Mouse (Mus musculus) gastrocnemius, postnatal 4 days (tissue): ENCODE results near the gene Stab1. TPM values are rescaled to one million over a fixed set of nuclear protein-coding genes. Genes with fewer than 3 reads are reported as not detected.

Experiments used
- DNase-seq, 2 experiments: peaks; one replicate each; pipeline ENCODE4 v3.0.0; 2021 to 2022; ENCODE audit warnings: low spot score in 2 of 2, mixed read lengths in 2 of 2
- total RNA-seq, 2 experiments: library from RNA; stranded (reverse); gene quantifications; 2 replicates each; pipeline ENCODE4 v1.2.3; 2021

Gene Stab1
- total RNA-seq, 2 experiments from 2014 or later = 89.8 to 101 TPM

DNA sequence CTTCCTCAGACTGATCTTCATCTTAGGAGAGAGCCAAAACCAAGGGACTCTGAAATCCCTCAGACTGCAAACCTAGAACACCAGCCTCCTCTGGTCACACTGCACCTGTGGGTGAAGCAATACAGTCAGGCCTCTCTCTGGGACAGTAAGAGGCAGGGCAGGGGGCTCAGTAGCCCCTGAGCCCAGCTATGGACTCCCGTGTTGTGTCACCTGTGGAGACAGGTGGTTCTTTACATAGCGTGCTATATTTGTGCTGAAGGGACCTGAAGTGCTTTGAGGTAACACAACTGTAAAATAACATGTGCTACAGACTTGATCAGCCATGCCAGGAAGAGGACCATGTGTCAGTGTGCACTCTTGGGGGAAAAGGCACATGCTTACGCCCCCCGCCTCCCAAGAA lies 27.1 kb upstream of the Stab1 start:
- no peak for DNase-seq

- peak in 1 of 2 experiments; percentile 64 for DNase-seq
Measured at GRCm38 (mm10) chr14:31194891-31195513, 26.6 kb upstream of the Stab1 start.

DNA sequence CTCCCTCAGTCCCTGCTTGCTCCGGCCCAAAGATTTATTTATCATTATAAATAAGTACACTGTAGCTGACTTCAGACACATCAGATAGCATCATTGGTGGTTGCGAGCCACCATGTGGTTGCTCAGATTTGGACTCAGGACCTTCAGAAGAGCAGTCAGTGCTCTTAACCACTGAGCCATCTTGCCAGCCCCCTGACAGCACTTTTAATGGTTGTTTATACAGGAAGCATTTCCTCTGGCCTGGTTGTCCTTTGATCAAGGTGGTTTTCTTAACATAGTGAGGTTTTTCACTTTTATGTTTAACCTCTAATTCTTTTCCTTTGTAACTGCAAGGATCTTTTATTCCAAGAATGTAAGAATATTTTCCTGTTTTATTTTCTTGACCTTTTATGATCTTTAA lies 26.0 kb upstream of the Stab1 start:
- DNase-seq = no peak

DNA sequence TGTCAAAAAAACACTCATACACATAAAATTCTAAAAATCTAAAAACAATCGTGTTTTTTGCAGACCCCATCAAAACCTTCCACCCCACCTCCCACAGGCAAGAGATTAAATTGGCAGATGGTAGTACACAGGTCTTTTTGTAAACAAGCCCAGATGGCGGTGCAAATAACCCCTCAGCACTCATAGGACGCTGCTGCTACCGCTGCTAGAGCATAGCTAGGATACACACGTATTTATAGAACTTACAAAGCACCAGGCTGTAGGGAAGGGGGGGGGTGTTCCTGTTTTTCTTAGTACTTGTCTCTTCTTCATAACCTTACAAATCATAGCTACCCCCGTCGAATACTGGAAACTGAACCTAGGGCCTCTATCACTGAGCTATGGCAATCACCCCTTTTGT lies 25.4 kb upstream of the Stab1 start:
- DNase-seq = no peak

- no peak for DNase-seq
Measured at GRCm38 (mm10) chr14:31191936-31192335, 23.5 kb upstream of the Stab1 start.

DNA sequence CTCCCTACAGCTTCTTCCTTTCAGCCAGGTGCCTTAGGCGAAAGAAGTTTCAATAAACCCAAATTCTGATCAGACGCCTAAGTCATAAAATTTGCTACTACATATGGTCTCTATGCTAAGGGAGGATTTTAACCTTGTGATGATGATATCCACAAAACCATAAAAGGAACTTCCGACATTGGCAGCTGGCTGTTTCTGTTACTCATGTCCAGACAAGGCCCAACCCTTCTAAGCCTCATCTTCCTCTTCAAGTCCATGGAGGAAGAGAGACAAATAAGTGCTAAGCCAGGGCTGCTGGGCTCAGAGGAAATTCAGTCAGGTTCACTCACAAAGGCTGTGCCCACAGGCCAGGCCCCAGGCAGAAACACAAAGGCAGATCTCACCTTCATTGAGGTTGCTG lies 20.9 kb upstream of the Stab1 start:
- DNase-seq = no peak

- no peak for DNase-seq
Measured at GRCm38 (mm10) chr14:31188771-31189181, 20.3 kb upstream of the Stab1 start.

- DNase-seq = no peak
Measured at GRCm38 (mm10) chr14:31186656-31187055, 18.2 kb upstream of the Stab1 start.

DNA sequence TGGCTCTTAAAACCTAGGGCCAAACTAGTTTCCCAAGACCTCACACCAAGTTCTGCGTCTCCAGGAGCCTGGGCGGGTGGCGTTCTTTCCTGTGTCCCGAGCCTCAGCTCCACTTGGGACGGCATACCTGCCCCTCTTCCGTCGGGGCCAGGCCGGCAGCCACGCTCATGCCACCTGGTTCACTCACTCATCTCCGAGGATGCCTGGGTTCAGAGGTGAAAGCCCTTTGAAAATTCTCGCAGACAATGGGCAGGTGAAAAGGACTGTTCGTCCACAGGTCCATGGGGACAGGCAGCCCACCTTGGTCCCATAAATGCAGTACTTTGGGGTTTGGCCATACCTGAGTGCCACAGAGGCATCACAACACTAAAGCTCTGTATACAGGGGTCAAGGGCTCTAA lies 15.8 kb upstream of the Stab1 start:
- no peak for DNase-seq

GRCm38 (mm10) chr14:31183541-31183940 lies 15.1 kb upstream of the Stab1 start:
- DNase-seq = no peak

DNA sequence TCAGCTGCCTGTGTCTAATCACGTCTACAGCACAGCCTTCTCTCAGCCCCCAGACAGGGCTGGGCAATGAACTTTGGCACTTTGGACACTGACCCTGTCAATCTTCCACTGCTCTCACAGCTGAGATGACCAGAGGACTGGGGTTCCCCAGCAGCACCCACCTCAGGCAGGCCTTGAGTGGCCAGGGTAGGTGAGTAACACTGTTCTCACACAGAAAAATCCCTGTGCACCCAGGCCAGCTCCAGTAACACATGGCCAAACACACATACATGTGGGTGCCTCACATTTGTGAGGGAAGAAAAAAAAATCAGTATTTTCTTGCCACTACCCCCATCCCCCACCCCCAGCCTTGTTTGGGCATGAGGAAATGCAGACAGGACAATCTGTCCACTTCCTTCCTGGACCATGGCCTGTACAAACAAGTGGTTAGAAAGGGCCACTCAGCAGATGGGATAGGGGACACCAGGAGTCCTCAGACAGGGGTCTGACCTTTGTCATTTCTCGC lies 14.4 kb upstream of the Stab1 start:
- no peak for DNase-seq

DNA sequence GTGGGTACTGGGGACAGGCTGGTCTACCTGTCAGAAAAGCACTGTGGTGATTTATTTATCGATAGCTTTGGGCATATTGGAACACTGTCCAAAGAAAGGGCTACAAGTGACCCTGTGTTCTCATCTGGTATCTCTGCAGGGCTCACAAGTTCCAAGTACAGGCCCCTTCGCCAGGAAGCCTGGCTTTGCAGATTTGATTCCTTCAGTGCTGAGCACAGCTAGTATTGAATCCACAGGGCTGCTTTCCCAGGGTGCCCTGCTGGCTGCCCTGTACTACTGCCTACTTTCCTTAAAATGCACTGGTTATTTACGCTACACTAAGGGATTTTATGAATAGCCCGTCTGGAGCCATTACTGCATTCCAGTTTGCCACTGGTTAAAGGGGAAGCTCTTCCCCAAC lies 13.1 kb upstream of the Stab1 start:
- no peak for DNase-seq

GRCm38 (mm10) chr14:31179677-31180365 lies 11.4 kb upstream of the Stab1 start:
- peak in 1 of 2 experiments; percentile 42 for DNase-seq

- DNase-seq = no peak
Measured at GRCm38 (mm10) chr14:31177715-31178114, 9.3 kb upstream of the Stab1 start.

DNA sequence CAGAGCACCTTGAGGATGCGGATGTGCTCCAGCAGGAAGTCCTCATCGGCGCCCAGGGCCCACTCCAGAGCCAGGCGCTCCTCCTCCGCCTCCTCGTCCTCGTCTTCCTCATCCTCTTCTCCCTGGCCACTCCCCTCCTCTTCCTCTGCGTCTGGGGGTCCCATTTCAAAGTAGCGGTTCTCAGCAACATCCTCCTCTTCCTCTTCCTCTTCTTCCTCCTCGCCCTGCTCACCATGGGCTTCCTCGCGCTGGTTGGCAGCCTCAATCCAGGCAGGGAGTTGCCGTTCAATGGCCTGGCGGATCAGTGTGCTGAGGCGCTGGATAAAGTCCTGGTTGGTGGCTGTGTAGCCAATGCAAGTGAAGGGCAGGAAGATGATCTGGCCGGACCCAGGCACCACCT lies 8.8 kb upstream of the Stab1 start:
- no peak for DNase-seq

GRCm38 (mm10) chr14:31173537-31173936 lies 5.1 kb upstream of the Stab1 start:
- no peak for DNase-seq

DNA sequence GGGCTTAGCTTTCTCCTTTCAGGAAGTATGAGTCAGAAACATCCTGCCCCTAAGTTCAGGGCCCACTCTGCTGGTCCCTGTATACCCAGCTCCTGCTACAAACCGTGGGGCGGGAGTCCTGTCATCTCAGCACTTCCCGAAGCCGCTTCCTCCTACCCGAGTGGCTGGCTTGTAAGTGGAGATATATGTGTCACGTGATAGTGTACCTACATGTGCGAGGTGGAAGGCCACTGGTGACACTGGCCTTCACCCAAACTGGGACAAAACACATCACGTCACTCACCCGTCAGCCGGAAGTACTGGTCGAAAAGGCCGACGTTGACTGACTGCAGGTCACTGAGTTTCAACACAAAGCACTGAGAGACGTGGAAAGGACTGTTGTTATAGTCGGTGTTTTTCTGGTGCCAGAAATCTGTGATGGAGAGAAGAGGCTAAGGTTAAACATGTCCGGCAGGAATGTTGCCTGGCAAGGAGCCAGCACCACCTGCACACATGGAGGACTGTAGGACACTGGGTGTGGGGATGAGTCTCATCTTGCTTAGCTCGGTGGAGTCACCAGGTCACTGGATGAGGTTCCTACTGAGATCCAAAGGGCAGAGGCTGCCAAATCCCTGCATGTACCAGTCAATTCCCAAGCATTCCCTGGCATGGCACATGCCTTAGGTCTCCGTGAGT lies 4.5 kb upstream of the Stab1 start:
- DNase-seq = no peak

GRCm38 (mm10) chr14:31171821-31172220 lies 3.4 kb upstream of the Stab1 start:
- no peak for DNase-seq

- DNase-seq = no peak
Measured at GRCm38 (mm10) chr14:31171386-31171785, 2.9 kb upstream of the Stab1 start.

GRCm38 (mm10) chr14:31170963-31171362 lies 2.5 kb upstream of the Stab1 start:
- DNase-seq = no peak

GRCm38 (mm10) chr14:31169508-31169907 lies 1.1 kb upstream of the Stab1 start:
- no peak for DNase-seq

DNA sequence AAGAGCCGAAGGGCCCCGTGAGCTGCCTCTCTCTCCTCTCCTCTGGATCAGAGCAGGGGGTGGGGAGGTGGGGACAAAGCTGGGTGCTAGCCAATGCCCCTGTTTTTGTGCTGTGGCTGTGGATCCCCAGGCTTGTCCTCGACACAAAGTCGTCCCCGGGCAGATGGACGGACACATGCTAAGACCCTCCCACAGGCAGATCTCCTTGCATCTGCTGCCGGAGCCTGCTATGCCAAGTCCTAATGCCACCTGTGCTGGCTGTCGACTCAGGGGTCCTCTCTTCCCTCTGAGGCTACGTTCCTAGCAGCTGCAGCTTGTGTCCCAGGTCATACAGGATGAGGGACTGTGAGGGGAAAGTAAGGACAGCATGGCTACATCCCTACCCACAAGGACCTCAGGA lies 1.6 kb downstream of the Stab1 start:
- no peak for DNase-seq
